Mouse (Mus musculus): ENCODE data around the gene Tcl1b5. TPM values are rescaled to one million over a fixed set of nuclear protein-coding genes. Genes with fewer than 3 reads are reported as not detected.
"Not testable (repeated sequence)": the region's sequence is repeated elsewhere in the genome, so short reads cannot be mapped to it uniquely, and the experiment has no call there.

The Tcl1b5 gene
- total RNA-seq (2014; fragmentation: Nextera tagmentation) (not detected in 2 replicates), total RNA-seq (2017) (not detected in 2 replicates), polyA plus RNA-seq (2012) (not detected in 2 replicates)

DNA sequence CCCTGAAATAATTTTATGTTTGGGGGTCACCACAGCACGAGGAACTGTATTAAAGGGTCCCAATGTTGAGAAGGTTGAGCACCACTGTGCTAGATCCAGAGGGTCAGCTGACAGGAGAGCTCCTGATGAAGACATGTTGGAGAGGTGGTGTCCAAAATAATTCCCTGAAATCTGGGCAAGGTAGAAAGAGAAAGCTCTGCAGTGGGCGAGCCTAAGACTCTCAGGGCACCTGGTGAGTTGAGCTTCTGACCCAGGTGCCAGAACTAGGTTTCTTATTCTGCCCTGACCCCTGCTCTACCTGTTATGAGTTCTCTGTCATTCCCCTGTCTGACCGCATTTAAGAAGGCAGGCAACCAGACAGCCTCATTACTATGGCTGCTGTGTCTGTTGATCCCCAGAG lies at the start of gene Tcl1b5:
TSS of gene Tcl1b5 (plus strand) at position 301 of the 400 bp plus-strand sequence.
- not testable (repeated sequence) for DNase-seq (ENCODE audit: low spot score); H3K4me3 ChIP-seq (ENCODE audit: low read depth, low read length)

DNA sequence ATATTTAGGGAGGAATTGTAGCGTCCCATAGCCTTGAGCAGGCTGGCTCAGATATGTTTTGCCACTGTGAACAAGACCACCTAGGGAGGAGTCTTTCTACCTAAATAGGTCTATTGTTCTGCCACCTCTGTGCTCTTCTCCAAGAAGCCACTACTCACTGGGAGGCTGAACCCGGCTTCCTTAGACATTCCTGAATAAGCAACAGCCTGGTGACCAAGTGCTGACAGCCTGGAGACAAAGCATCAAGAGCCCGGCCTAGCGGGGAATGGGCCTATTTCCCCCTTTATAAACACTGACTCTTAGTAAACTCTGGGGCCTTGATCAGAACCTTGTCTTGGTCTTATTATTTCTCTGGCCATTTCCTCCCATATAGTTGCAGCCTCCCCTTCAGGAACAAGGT lies 49.6 kb upstream of the Tcl1b5 start:
- Histone ChIP-seq H3K36me3 (replicated peaks) (no peaks in the 10 kb centered on the region), H3K9me3 (replicated peaks) (peaks cover 3% of the 10 kb centered on the region; the same call in 1 of the 2 replicates), H3K27me3 (ENCODE audit: insufficient read depth, low read length) (no peaks in the 10 kb centered on the region), H3K4me1 (ENCODE audit: insufficient read depth, low read depth, low read length) (no peaks in the 10 kb centered on the region), H3K4me3 (ENCODE audit: low read depth, low read length) (no peak overlapping the region)
- DNase-seq (ENCODE audit: low spot score) = no peak
- ATAC-seq (ENCODE audit: extremely low read depth, insufficient number of reproducible peaks, low FRiP score, poor library complexity, severe bottlenecking) = no peak
- TF ChIP-seq CTCF (IDR thresholded peaks at IDR 0.05; ENCODE audit: low read depth, low read length) = no peak
- TF ChIP-seq POLR2AphosphoS5 (IDR thresholded peaks at IDR 0.05; ENCODE audit: insufficient replicate concordance, low read depth, low read length) = no peak
- TF ChIP-seq GATA1 (IDR thresholded peaks at IDR 0.05; ENCODE audit: borderline replicate concordance, low read length) = no peak
- no peak for TF ChIP-seq GATA2 (IDR thresholded peaks at IDR 0.05; ENCODE audit: borderline replicate concordance, low read depth, low read length)
- TF ChIP-seq TAL1 (conservative IDR thresholded peaks at IDR 0.05; ENCODE audit: low read depth, low read length) = no peak

More for the DNA sequence above, at the start of gene Tcl1b5:
- not testable (repeated sequence) for ATAC-seq (ENCODE audit: extremely low read depth, insufficient number of reproducible peaks, low FRiP score, poor library complexity, severe bottlenecking); H3K4me1 ChIP-seq (ENCODE audit: insufficient read depth, low read depth, low read length); H3K27me3 ChIP-seq (ENCODE audit: insufficient read depth, low read length); H3K36me3 ChIP-seq (replicated peaks)
- H3K9me3 ChIP-seq (replicated peaks) = peaks cover 31% of the 10 kb centered on the region

DNA sequence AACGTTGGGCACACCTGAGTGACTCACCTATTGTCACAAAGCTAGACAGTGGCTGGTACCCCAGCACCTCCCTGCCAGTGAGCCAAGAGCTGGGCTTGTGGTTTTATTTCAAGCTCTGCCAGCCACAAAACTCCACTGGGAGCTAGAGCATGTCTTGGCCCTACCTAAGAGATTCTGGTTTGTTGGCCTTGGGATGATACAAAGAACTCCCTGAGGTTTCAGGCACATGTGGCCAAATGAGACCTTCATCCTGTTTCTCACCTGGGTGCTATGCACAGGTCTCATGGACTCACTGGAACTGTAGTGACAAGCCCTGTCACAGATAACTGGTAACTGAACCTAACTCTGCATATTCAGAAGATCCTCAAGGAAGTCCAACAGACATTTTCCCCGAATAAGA lies 48.5 kb upstream of the Tcl1b5 start:
- H3K27me3 ChIP-seq (ENCODE audit: insufficient read depth, low read length) = no peaks in the 10 kb centered on the region
- no peaks in the 10 kb centered on the region for H3K4me1 ChIP-seq (ENCODE audit: insufficient read depth, low read depth, low read length)
- no peaks in the 10 kb centered on the region for H3K36me3 ChIP-seq (replicated peaks)
- no peak for ATAC-seq (ENCODE audit: extremely low read depth, insufficient number of reproducible peaks, low FRiP score, poor library complexity, severe bottlenecking)
- DNase-seq (ENCODE audit: low spot score) = no peak
- no peak for TF ChIP-seq GATA2 (IDR thresholded peaks at IDR 0.05; ENCODE audit: borderline replicate concordance, low read depth, low read length)
- peaks cover 3% of the 10 kb centered on the region; the same call in 1 of the 2 replicates for H3K9me3 ChIP-seq (replicated peaks)
- no peak overlapping the region for H3K4me3 ChIP-seq (ENCODE audit: low read depth, low read length)

DNA sequence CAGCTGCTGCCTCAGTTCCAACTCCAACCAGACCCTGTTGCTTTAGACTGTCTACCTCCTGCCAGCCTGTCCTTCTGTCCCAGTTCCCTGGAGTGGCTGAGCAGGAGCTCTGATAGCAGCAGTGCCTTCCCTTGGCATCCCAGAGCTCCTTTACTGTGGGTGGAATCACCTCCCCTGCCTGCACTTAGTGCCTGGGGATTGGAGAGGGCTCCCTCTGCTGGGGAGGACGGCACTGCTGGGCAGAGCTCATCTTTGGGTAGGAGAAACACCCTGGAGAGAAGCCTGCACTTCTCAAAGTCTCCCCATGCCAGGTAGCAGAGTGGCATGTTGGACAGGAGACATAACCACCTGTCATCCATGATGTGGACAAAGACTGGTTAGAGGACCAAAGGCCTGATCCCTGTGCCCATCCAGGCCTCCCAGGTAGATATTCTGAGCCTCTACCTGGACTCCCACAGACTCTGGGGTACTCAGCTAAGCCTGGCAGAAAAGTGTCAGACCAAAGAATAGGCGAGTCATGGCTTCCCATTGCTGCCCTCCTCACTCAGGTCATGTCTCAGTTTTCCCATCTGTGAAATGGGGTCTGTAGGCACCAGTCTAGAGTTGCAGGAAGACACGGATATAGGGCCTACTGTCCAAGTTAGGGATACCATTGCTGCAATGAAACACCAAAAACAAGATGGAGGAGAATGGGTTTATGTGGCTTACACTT lies 46.5 kb upstream of the Tcl1b5 start:
- H3K36me3 ChIP-seq (replicated peaks); H3K4me3 ChIP-seq (ENCODE audit: low read depth, low read length); DNase-seq (ENCODE audit: low spot score); ATAC-seq (ENCODE audit: extremely low read depth, insufficient number of reproducible peaks, low FRiP score, poor library complexity, severe bottlenecking); H3K4me1 ChIP-seq (ENCODE audit: insufficient read depth, low read depth, low read length); H3K27me3 ChIP-seq (ENCODE audit: insufficient read depth, low read length); H3K9me3 ChIP-seq (replicated peaks): not testable (repeated sequence)

DNA sequence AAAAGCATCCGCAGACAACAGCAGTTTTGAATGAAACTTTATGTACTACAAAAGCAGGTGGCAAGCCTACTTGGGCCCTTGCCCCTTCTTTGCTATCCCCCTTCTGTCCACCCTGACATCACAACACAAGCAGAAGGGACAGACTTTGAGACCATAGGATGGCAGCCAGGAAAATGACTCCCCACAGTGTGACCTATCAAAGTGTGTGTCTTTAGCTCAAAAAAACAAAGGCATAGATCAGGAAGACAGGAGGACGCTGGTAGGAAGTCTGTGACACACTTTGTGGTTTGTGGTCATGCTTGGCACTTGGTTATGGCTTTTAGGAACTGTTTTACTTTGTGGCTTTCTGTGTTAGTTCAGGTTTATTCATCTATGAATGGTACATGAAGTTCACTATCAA lies 42.0 kb upstream of the Tcl1b5 start:
- H3K36me3 ChIP-seq (replicated peaks); H3K9me3 ChIP-seq (replicated peaks); ATAC-seq (ENCODE audit: extremely low read depth, insufficient number of reproducible peaks, low FRiP score, poor library complexity, severe bottlenecking): not testable (repeated sequence)

DNA sequence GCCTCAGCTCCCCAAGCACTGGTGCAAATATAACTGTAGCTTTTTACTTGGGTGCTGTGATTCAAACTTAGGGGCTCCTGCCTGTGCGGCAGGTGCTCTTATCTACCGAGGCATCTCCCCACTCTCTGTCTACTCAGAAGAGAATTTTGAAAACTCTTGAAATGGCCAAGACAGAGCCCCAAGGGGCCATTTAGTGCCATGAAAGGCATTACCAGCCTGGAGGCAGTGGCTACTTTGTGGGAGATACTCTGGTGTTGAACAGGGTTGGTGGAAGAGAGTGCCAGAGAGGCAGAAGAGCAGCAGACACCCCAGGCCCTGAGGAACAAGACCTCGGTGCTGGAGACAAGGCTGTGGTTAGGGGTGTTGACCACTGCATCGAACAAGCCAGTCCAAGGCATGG lies 41.3 kb upstream of the Tcl1b5 start:
- H3K4me1 ChIP-seq (ENCODE audit: insufficient read depth, low read depth, low read length); H3K9me3 ChIP-seq (replicated peaks); H3K36me3 ChIP-seq (replicated peaks); H3K4me3 ChIP-seq (ENCODE audit: low read depth, low read length); H3K27me3 ChIP-seq (ENCODE audit: insufficient read depth, low read length); DNase-seq (ENCODE audit: low spot score); ATAC-seq (ENCODE audit: extremely low read depth, insufficient number of reproducible peaks, low FRiP score, poor library complexity, severe bottlenecking): not testable (repeated sequence)

More for the DNA sequence above, 42.0 kb upstream of the Tcl1b5 start:
- not testable (repeated sequence) for H3K4me3 ChIP-seq (ENCODE audit: low read depth, low read length); DNase-seq (ENCODE audit: low spot score); H3K4me1 ChIP-seq (ENCODE audit: insufficient read depth, low read depth, low read length); H3K27me3 ChIP-seq (ENCODE audit: insufficient read depth, low read length)

DNA sequence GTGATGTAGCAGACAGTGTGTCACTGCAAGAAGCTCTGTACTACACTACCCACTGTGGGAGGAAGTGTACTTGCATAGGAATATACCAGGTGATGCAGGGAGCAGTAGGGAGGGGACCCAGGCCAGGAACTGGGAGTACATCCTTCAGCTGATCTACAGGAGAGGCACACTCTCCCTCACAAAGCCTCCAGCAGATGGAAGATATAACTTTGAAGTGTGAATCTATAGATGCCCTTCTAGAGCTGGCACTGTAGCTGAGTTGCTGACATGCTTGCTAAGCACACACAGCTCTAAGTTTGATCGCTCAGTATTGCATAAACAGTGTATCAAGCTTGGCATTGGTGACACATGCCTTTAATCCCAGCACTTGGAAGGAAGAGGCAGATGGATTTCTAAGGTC lies 38.4 kb upstream of the Tcl1b5 start:
- H3K36me3 ChIP-seq (replicated peaks); H3K4me3 ChIP-seq (ENCODE audit: low read depth, low read length); H3K4me1 ChIP-seq (ENCODE audit: insufficient read depth, low read depth, low read length); ATAC-seq (ENCODE audit: extremely low read depth, insufficient number of reproducible peaks, low FRiP score, poor library complexity, severe bottlenecking); H3K27me3 ChIP-seq (ENCODE audit: insufficient read depth, low read length); DNase-seq (ENCODE audit: low spot score); H3K9me3 ChIP-seq (replicated peaks): not testable (repeated sequence)

DNA sequence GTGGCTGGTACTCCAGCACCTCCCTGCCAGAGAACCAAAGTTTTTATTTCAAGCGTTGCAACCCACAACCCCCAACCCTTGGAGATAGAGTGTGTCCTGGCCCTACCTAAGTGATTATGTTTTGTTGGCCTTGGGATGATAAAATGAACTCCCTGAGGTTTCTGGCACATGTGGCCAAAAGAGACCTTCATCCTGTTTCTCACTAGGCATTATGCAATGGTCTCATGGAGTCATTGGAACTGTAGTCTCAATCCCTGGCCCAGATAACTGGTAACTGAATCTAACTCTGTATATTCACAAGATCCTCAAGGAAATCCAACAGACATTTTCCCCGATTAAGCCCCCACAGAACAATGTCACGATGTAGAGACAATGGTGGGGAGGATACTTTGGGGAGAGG lies 33.0 kb upstream of the Tcl1b5 start:
- H3K36me3 ChIP-seq (replicated peaks) = no peaks in the 10 kb centered on the region
- no peaks in the 10 kb centered on the region for H3K27me3 ChIP-seq (ENCODE audit: insufficient read depth, low read length)
- ATAC-seq (ENCODE audit: extremely low read depth, insufficient number of reproducible peaks, low FRiP score, poor library complexity, severe bottlenecking) (no peak), DNase-seq (ENCODE audit: low spot score) (no peak)
- H3K4me1 ChIP-seq (ENCODE audit: insufficient read depth, low read depth, low read length) = no peaks in the 10 kb centered on the region
- peaks cover 30% of the 10 kb centered on the region for H3K9me3 ChIP-seq (replicated peaks)
- H3K4me3 ChIP-seq (ENCODE audit: low read depth, low read length) = no peak overlapping the region
- TF ChIP-seq GATA2 (IDR thresholded peaks at IDR 0.05; ENCODE audit: borderline replicate concordance, low read depth, low read length) = no peak
- no peak for TF ChIP-seq POLR2AphosphoS5 (IDR thresholded peaks at IDR 0.05; ENCODE audit: insufficient replicate concordance, low read depth, low read length)
- TF ChIP-seq CTCF (IDR thresholded peaks at IDR 0.05; ENCODE audit: low read depth, low read length) = no peak
- TF ChIP-seq GATA1 (IDR thresholded peaks at IDR 0.05; ENCODE audit: borderline replicate concordance, low read length) = no peak
- TF ChIP-seq TAL1 (conservative IDR thresholded peaks at IDR 0.05; ENCODE audit: low read depth, low read length) = no peak

DNA sequence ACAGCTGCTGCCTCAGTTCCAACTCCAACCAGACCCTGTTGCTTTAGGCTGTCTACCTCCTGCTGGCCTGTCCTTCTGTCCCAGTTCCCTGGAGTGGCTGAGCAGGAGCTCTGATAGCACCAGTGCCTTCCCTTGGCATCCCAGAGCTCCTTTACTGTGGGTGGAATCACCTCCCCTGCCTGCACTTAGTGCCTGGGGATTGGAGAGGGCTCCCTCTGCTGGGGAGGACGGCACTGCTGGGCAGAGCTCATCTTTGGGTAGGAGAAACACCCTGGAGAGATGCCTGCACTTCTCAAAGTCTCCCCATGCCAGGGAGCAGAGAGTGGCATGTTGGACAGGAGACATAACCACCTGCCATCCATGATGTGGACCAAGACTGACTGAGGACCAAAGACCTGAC lies 31.2 kb upstream of the Tcl1b5 start:
- not testable (repeated sequence) for H3K4me1 ChIP-seq (ENCODE audit: insufficient read depth, low read depth, low read length); H3K36me3 ChIP-seq (replicated peaks); ATAC-seq (ENCODE audit: extremely low read depth, insufficient number of reproducible peaks, low FRiP score, poor library complexity, severe bottlenecking); DNase-seq (ENCODE audit: low spot score); H3K4me3 ChIP-seq (ENCODE audit: low read depth, low read length); H3K27me3 ChIP-seq (ENCODE audit: insufficient read depth, low read length)
- peaks cover 31% of the 10 kb centered on the region for H3K9me3 ChIP-seq (replicated peaks)

Measured in G1E (cell line).